Mouse (Mus musculus): ENCODE results near the gene Glrx3. TPM values are rescaled to one million over a fixed set of nuclear protein-coding genes. Genes with fewer than 3 reads are reported as not detected.

The Glrx3 gene
- polyA plus RNA-seq (2015; fragmentation: Nextera tagmentation; extraction: Ambion mirVana): 209 and 212 TPM in 2 replicates

GRCm38 (mm10) chr7:137437440-137438178, at the start of gene Glrx3:
TSS of gene Glrx3 (plus strand) at chr7:137437614.
- Histone ChIP-seq H3K27me3 (no peaks in the 10 kb centered on the region), H3K4me3 (replicated peaks) (peak within 1 kb of the TSS; percentile 98), H3K9me3 (replicated peaks) (no peaks in the 10 kb centered on the region), H3K36me3 (no peaks in the 10 kb centered on the region), H3K4me1 (peaks cover 22% of the 10 kb centered on the region), H3K27ac (replicated peaks) (peak within 1 kb of the TSS; percentile 90), H3K4me2 (replicated peaks) (peak within 1 kb of the TSS; percentile 62), H3K9ac (peak within 1 kb of the TSS; percentile 96)
- WGBS: under 1% methylated on average over 69 of the region's 69 CpGs
- ATAC-seq (ENCODE audit: insufficient number of reproducible peaks, low FRiP score, low TSS enrichment, low read depth): peak; percentile 94

GRCm38 (mm10) chr7:137387863-137388262, 49.6 kb upstream of the Glrx3 start:
- H3K27ac ChIP-seq (replicated peaks): no peak overlapping the region
- H3K9me3 ChIP-seq (replicated peaks): no peaks in the 10 kb centered on the region
- no peak overlapping the region for H3K4me2 ChIP-seq (replicated peaks)
- H3K4me3 ChIP-seq (replicated peaks): no peak overlapping the region
- 78% methylated on average over 5 of the region's 5 CpGs for WGBS
- no peaks in the 10 kb centered on the region for H3K4me1 ChIP-seq
- H3K9ac ChIP-seq: no peak overlapping the region
- no peaks in the 10 kb centered on the region for H3K36me3 ChIP-seq
- no peaks in the 10 kb centered on the region for H3K27me3 ChIP-seq
- no peak for ATAC-seq (ENCODE audit: insufficient number of reproducible peaks, low FRiP score, low TSS enrichment, low read depth)

DNA sequence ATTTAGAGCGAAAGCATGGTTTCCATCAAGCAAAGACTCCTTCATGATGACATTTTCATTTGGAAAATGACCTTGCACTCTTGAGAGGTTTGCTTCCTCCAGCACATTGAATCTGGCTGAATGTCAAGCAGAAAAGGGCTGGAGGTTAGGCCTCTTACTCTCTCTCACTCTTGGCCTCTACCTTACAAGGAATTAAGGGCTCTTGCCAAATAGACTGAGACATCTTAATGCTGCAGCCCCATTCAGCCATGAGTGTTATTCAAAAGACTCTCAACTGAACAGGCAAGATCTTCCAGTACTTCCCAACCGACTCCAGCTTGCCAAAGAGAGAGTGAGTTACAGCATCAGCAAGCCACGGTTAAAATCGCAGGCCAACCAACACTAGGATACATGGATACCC, 42.0 kb upstream of the Glrx3 start:
- Histone ChIP-seq H3K36me3 (no peaks in the 10 kb centered on the region), H3K9me3 (replicated peaks) (no peaks in the 10 kb centered on the region), H3K4me3 (replicated peaks) (no peak overlapping the region), H3K4me1 (no peaks in the 10 kb centered on the region), H3K9ac (no peak overlapping the region), H3K4me2 (replicated peaks) (no peak overlapping the region), H3K27me3 (no peaks in the 10 kb centered on the region), H3K27ac (replicated peaks) (no peak overlapping the region)
- 86% methylated on average over 4 of the region's 4 CpGs for WGBS
- ATAC-seq (ENCODE audit: insufficient number of reproducible peaks, low FRiP score, low TSS enrichment, low read depth): no peak

DNA sequence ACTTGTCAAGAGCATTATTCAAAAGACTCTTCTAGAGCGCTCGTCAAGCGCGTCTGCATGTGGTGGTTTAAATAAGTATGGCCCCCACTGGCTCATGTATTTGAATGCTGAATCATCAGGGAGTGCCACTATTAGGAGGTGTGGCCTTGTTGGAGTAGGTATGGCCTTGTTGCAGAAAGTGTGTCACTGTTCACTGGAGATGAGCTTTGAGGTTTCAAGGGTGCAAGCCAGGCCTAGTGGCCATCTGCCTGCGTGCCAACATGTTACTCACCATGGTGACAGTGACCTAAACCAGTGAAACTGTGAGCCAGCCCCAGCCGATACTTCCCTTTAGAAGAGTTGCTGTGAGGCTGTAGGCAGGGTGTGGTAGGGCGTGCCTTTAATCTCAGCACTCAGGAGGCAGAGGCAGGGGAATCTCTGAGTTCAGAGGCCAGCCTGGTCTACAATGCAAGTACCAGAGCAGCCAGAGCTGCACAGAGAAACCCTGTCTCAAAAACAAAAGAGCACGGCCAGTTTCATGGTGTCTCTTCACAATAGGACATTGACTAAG, 40.0 kb upstream of the Glrx3 start:
- Histone ChIP-seq H3K4me1 (no peaks in the 10 kb centered on the region), H3K9me3 (replicated peaks) (no peaks in the 10 kb centered on the region), H3K9ac (no peak overlapping the region), H3K4me3 (replicated peaks) (no peak overlapping the region), H3K36me3 (no peaks in the 10 kb centered on the region), H3K4me2 (replicated peaks) (no peak overlapping the region), H3K27ac (replicated peaks) (no peak overlapping the region), H3K27me3 (no peaks in the 10 kb centered on the region)
- WGBS: 96% methylated on average over 8 of the region's 8 CpGs
- ATAC-seq (ENCODE audit: insufficient number of reproducible peaks, low FRiP score, low TSS enrichment, low read depth): no peak

GRCm38 (mm10) chr7:137398973-137399372, 38.4 kb upstream of the Glrx3 start:
- no peak overlapping the region for H3K4me3 ChIP-seq (replicated peaks)
- no peaks in the 10 kb centered on the region for H3K9me3 ChIP-seq (replicated peaks)
- no peak overlapping the region for H3K27ac ChIP-seq (replicated peaks)
- no peak overlapping the region for H3K4me2 ChIP-seq (replicated peaks)
- H3K36me3 ChIP-seq: no peaks in the 10 kb centered on the region
- H3K27me3 ChIP-seq: no peaks in the 10 kb centered on the region
- H3K9ac ChIP-seq: no peak overlapping the region
- WGBS: 84% methylated on average over 4 of the region's 4 CpGs
- H3K4me1 ChIP-seq: no peaks in the 10 kb centered on the region
- no peak for ATAC-seq (ENCODE audit: insufficient number of reproducible peaks, low FRiP score, low TSS enrichment, low read depth)

GRCm38 (mm10) chr7:137404146-137404545, 33.3 kb upstream of the Glrx3 start:
- ATAC-seq (ENCODE audit: insufficient number of reproducible peaks, low FRiP score, low TSS enrichment, low read depth): no peak
- no peaks in the 10 kb centered on the region for H3K36me3 ChIP-seq
- H3K4me2 ChIP-seq (replicated peaks): no peak overlapping the region
- no peaks in the 10 kb centered on the region for H3K9me3 ChIP-seq (replicated peaks)
- 79% methylated on average over 2 of the region's 2 CpGs for whole genome bisulfite sequencing
- no peaks in the 10 kb centered on the region for H3K4me1 ChIP-seq
- H3K4me3 ChIP-seq (replicated peaks): no peak overlapping the region
- H3K27ac ChIP-seq (replicated peaks): no peak overlapping the region
- H3K9ac ChIP-seq: no peak overlapping the region
- H3K27me3 ChIP-seq: no peaks in the 10 kb centered on the region

GRCm38 (mm10) chr7:137407428-137408058, 29.9 kb upstream of the Glrx3 start:
- ATAC-seq (ENCODE audit: insufficient number of reproducible peaks, low FRiP score, low TSS enrichment, low read depth): no peak
- Histone ChIP-seq H3K4me3 (replicated peaks) (no peak overlapping the region), H3K4me2 (replicated peaks) (no peak overlapping the region), H3K27ac (replicated peaks) (no peak overlapping the region), H3K27me3 (no peaks in the 10 kb centered on the region), H3K9me3 (replicated peaks) (no peaks in the 10 kb centered on the region), H3K9ac (no peak overlapping the region), H3K4me1 (peaks cover 6% of the 10 kb centered on the region; the same call in 1 of the 2 replicates), H3K36me3 (no peaks in the 10 kb centered on the region)
- 82% methylated on average over 1 of the region's 1 CpGs for WGBS

DNA sequence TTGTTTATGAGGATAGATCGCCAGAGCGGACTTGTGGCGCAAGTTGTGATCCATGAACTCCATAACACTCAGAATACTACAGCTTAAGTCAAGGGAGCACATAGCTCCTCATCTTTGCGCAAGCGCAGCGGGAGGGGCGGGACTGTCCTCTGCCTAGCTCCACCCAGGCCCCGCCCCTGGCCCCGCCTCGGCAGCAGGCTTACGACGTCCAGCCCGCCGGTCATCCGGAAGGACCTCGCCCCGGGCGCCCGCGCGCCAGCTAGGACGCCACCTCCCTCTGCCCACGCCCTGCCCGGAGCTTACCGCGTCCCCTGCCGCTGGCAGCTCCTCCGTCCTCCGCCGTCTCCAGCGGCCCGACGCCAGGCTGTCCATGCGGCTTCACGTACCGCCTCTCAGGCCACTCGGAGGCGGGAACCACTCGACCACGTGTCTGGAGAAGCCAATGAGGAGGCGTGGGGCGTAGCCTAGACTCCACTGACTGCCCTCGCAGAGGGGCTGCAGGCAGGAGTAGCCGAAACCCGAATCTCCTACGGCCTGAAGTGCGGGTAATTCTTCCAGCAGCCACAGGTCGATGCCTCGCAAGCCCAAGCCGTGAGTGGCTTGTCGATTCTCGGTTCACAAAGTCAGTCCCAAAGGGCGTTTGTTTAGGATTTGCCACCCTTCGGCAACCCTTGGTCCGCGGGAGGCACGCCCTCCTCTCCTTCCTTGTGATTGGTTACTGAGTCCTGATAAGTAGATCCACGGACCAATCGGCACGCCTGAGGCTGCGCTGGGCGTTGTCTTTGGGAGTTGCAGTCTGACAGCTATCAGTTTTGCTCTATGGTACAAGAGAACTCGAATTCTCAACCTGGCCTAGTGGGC, 26.8 kb upstream of the Glrx3 start, which contains the start of gene 9430038I01Rik:
TSS of gene 9430038I01Rik (minus strand) at position 426 of the 861 bp plus-strand sequence.
- H3K9me3 ChIP-seq (replicated peaks): no peaks in the 10 kb centered on the region
- ATAC-seq (ENCODE audit: insufficient number of reproducible peaks, low FRiP score, low TSS enrichment, low read depth): peak; percentile 99
- no peaks in the 10 kb centered on the region for H3K27me3 ChIP-seq
- no peaks in the 10 kb centered on the region for H3K36me3 ChIP-seq
- peak within 1 kb of the TSS; percentile 91 for H3K27ac ChIP-seq (replicated peaks)
- peak within 1 kb of the TSS; percentile 54 for H3K4me2 ChIP-seq (replicated peaks)
- peak within 1 kb of the TSS; percentile 64 for H3K9ac ChIP-seq
- under 1% methylated on average over 63 of the region's 63 CpGs for WGBS
- H3K4me1 ChIP-seq: peaks cover 6% of the 10 kb centered on the region; the same call in 1 of the 2 replicates
- H3K4me3 ChIP-seq (replicated peaks): peak within 1 kb of the TSS; percentile 96

- no peak overlapping the region for H3K4me3 ChIP-seq (replicated peaks)
- H3K36me3 ChIP-seq: no peaks in the 10 kb centered on the region
- WGBS: 84% methylated on average over 8 of the region's 8 CpGs
- no peak for ATAC-seq (ENCODE audit: insufficient number of reproducible peaks, low FRiP score, low TSS enrichment, low read depth)
- H3K27me3 ChIP-seq: no peaks in the 10 kb centered on the region
- H3K27ac ChIP-seq (replicated peaks): no peak overlapping the region
- H3K9ac ChIP-seq: no peak overlapping the region
- peaks cover 6% of the 10 kb centered on the region; the same call in 1 of the 2 replicates for H3K4me1 ChIP-seq
- H3K4me2 ChIP-seq (replicated peaks): no peak overlapping the region
- no peaks in the 10 kb centered on the region for H3K9me3 ChIP-seq (replicated peaks)
These were observed 22.7 kb upstream of the Glrx3 start for GRCm38 (mm10) chr7:137414710-137415109.

- Histone ChIP-seq H3K9ac (no peak overlapping the region), H3K27ac (replicated peaks) (no peak overlapping the region), H3K4me3 (replicated peaks) (no peak overlapping the region), H3K4me2 (replicated peaks) (no peak overlapping the region), H3K36me3 (no peaks in the 10 kb centered on the region), H3K27me3 (no peaks in the 10 kb centered on the region), H3K4me1 (no peaks in the 10 kb centered on the region), H3K9me3 (replicated peaks) (no peaks in the 10 kb centered on the region)
- 82% methylated on average over 2 of the region's 2 CpGs for WGBS
- ATAC-seq (ENCODE audit: insufficient number of reproducible peaks, low FRiP score, low TSS enrichment, low read depth): no peak
These were observed 16.9 kb upstream of the Glrx3 start for GRCm38 (mm10) chr7:137420550-137420949.

DNA sequence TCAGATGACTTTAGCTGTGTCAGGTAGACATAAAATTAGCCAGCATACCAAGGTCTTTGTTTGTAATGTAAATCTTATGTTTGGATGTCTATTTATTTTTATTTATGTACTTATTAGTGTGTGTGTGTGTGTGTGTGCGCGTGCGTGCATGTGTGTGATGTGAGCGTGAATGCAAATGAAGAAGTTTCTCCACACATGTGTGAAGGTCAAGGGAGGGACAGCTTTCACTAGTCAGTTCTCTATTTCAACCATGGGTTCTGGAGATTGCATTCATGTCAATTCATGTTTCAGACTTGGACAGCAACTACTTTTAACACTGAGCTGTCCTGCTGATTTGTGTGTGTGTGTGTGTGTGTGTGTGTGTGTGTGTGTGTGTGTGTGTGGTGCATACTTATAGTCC, 16.2 kb upstream of the Glrx3 start:
- Histone ChIP-seq H3K4me3 (replicated peaks) (no peak overlapping the region), H3K9ac (no peak overlapping the region), H3K4me2 (replicated peaks) (no peak overlapping the region), H3K27me3 (no peaks in the 10 kb centered on the region), H3K36me3 (no peaks in the 10 kb centered on the region), H3K4me1 (no peaks in the 10 kb centered on the region), H3K27ac (replicated peaks) (no peak overlapping the region), H3K9me3 (replicated peaks) (no peaks in the 10 kb centered on the region)
- WGBS: 89% methylated on average over 4 of the region's 4 CpGs
- no peak for ATAC-seq (ENCODE audit: insufficient number of reproducible peaks, low FRiP score, low TSS enrichment, low read depth)

Measured in embryonic facial prominence, embryonic 15.5 days (tissue).